Mouse (Mus musculus): ENCODE measurements around the gene Odr4.
A peak's percentile ranks its signal among the peaks of the same experiment; 100 is the strongest.

Gene Odr4

GRCm38 (mm10) chr1:150392638-150393487 lies at the start of gene Odr4, which contains the start of gene Tpr:
Gene Odr4, minus strand, starts transcription at chr1:150393080.
Gene Tpr, plus strand, starts transcription at chr1:150392838.
- peak; percentile 99 for DNase-seq

- DNase-seq, result no peak
Observed at GRCm38 (mm10) chr1:150441731-150442130, 48.9 kb upstream of the Odr4 start.

- no peak for DNase-seq
Observed at GRCm38 (mm10) chr1:150438641-150439040, 45.8 kb upstream of the Odr4 start.

- DNase-seq, result no peak
Observed at GRCm38 (mm10) chr1:150426216-150426615, 33.3 kb upstream of the Odr4 start.

- no peak for DNase-seq
Observed at GRCm38 (mm10) chr1:150425665-150426064, 32.8 kb upstream of the Odr4 start.

- no peak for DNase-seq
Observed at GRCm38 (mm10) chr1:150418426-150418825, 25.5 kb upstream of the Odr4 start.

GRCm38 (mm10) chr1:150416006-150416405 lies 23.1 kb upstream of the Odr4 start:
- DNase-seq, result no peak

GRCm38 (mm10) chr1:150409996-150410395 lies 17.1 kb upstream of the Odr4 start:
- DNase-seq, result no peak

- no peak for DNase-seq
Observed at GRCm38 (mm10) chr1:150407285-150407684, 14.4 kb upstream of the Odr4 start.

- no peak for DNase-seq
Observed at GRCm38 (mm10) chr1:150404555-150404954, 11.7 kb upstream of the Odr4 start.

- no peak for DNase-seq
Observed at GRCm38 (mm10) chr1:150403914-150404313, 11.0 kb upstream of the Odr4 start.

GRCm38 (mm10) chr1:150396001-150396400 lies 3.1 kb upstream of the Odr4 start:
- DNase-seq, result no peak

GRCm38 (mm10) chr1:150393488-150393852 lies 590 bp upstream of the Odr4 start:
- DNase-seq, result no peak

GRCm38 (mm10) chr1:150391931-150392637 lies 796 bp downstream of the Odr4 start:
- DNase-seq, result no peak

GRCm38 (mm10) chr1:150389390-150390129 lies 3.3 kb downstream of the Odr4 start:
- no peak for DNase-seq

GRCm38 (mm10) chr1:150387572-150387971 lies 5.3 kb downstream of the Odr4 start:
- no peak for DNase-seq

GRCm38 (mm10) chr1:150384138-150384537 lies 8.7 kb downstream of the Odr4 start:
- no peak for DNase-seq

GRCm38 (mm10) chr1:150374247-150374646 lies 18.6 kb downstream of the Odr4 start:
- DNase-seq, result no peak

- DNase-seq, result no peak
Observed at GRCm38 (mm10) chr1:150372895-150373294, 20.0 kb downstream of the Odr4 start.

GRCm38 (mm10) chr1:150360864-150361263 lies 32.0 kb downstream of the Odr4 start:
- DNase-seq, result no peak

- DNase-seq, result no peak
Observed at GRCm38 (mm10) chr1:150335111-150335510, 57.8 kb downstream of the Odr4 start.

- no peak for DNase-seq
Observed at GRCm38 (mm10) chr1:150319205-150319604, 73.7 kb downstream of the Odr4 start, which contains the start of gene Pdc. Gene Pdc, plus strand, starts transcription at chr1:150319417.

Measured in right cerebral cortex, postnatal 4 days (tissue).